Mouse (Mus musculus): Measurements from ENCODE around the gene Gm28042.

- TF ChIP-seq CTCF (IDR thresholded peaks at IDR 0.05; ENCODE audit: borderline replicate concordance, control insufficient read depth, extremely low read depth, insufficient read depth, low read length, poor library complexity) (no peak), POLR2A (IDR thresholded peaks at IDR 0.05; ENCODE audit: control insufficient read depth, extremely low read depth, insufficient read depth, low read length, poor library complexity) (no peak)
Observed at GRCm38 (mm10) chr2:119987441-119987840, 39.9 kb upstream of the Gm28042 start.
